Mouse (Mus musculus) limb, embryonic 14.5 days (tissue): ENCODE data around the gene Pfn1. TPM values are rescaled to one million over a fixed set of nuclear protein-coding genes. Genes with fewer than 3 reads are reported as not detected.

Experiments
- ATAC-seq: fragments of 200-750 bp; cut with Nextera tagmentation; 2 replicates; pipeline ENCODE4 v1.8.0; 2017; ENCODE audit warnings: low read depth, moderate number of reproducible peaks, moderate TSS enrichment; ENCODE audit not compliant: low FRiP score
- DNase-seq: peaks from one replicate; pipeline ENCODE4 v3.0.0-alpha.2; 2015; ENCODE audit warnings: low spot score
- H3K27ac ChIP-seq: fragments of 300-500 bp; sonication (generic); replicated peaks from 2 replicates; pipeline ENCODE4 v1.5.1; 2014; ENCODE audit warnings: low read depth, mild to moderate bottlenecking, low read length, moderate library complexity, mixed read lengths
- H3K27me3 ChIP-seq: fragments of 300-500 bp; sonication (generic); 2 replicates; pipeline ENCODE4 v1.6.1; 2014; ENCODE audit warnings: low read length, mixed read lengths; ENCODE audit not compliant: control insufficient read depth, insufficient read depth
- H3K36me3 ChIP-seq: fragments of 300-500 bp; sonication (generic); 2 replicates; pipeline ENCODE4 v1.6.1; 2014; ENCODE audit warnings: mild to moderate bottlenecking, low read length, moderate library complexity, mixed read lengths; ENCODE audit not compliant: control insufficient read depth, insufficient read depth
- H3K4me1 ChIP-seq: fragments of 300-500 bp; sonication (generic); 2 replicates; pipeline ENCODE4 v1.6.1; 2014; ENCODE audit warnings: antibody characterized with exemption, low read length, mixed read lengths; ENCODE audit not compliant: control insufficient read depth, insufficient read depth
- H3K4me2 ChIP-seq: fragments of 300-500 bp; sonication (generic); replicated peaks from 2 replicates; pipeline ENCODE4 v1.6.1; 2014; ENCODE audit warnings: low read depth, mild to moderate bottlenecking, low read length, moderate library complexity; ENCODE audit not compliant: severe bottlenecking
- H3K4me3 ChIP-seq: fragments of 300-500 bp; sonication (generic); replicated peaks from 2 replicates; pipeline ENCODE4 v1.5.1; 2014; ENCODE audit warnings: low read length
- H3K9ac ChIP-seq: fragments of 300-500 bp; sonication (generic); 2 replicates; pipeline ENCODE4 v1.6.1; 2014; ENCODE audit warnings: mild to moderate bottlenecking, low read depth, low read length, moderate library complexity; ENCODE audit not compliant: severe bottlenecking
- H3K9me3 ChIP-seq: fragments of 300-500 bp; sonication (generic); 2 replicates; pipeline ENCODE4 v1.6.1; 2016; ENCODE audit warnings: low read length; ENCODE audit not compliant: control insufficient read depth
- POLR2A ChIP-seq: fragments of 200-500 bp; IDR thresholded peaks from 2 replicates; pipeline ENCODE4 v1.8.0; 2012; ENCODE audit warnings: inconsistent platforms, mild to moderate bottlenecking, moderate library complexity, borderline replicate concordance; ENCODE audit not compliant: insufficient read depth, insufficient read length; ENCODE audit errors: extremely low read depth
- WGBS: fragments of 180-500 bp; shearing (Covaris S2); extraction: QIAGEN DNeasy Blood & Tissue Kit; methylation state at CpG from one replicate; pipeline ENCODE4 v1.1.7; 2014; 5-methylcytosine and 5-hydroxymethylcytosine counted together
- polyA plus RNA-seq, 2 experiments: library from polyadenylated mRNA; depleted of rRNA in 1 of 2; stranded (reverse) in 1 of 2; unstranded in 1 of 2; fragments of >200 nt; fragmentation: Nextera tagmentation in 1 of 2; extraction: Ambion mirVana in 1 of 2; gene quantifications; 2 replicates each; pipeline versions ENCODE4 v1.2.1 to v1.2.3; 2012 to 2014

Pfn1 gene
- polyA plus RNA-seq, 2 experiments, result 946 to 1,675 TPM

GRCm38 (mm10) chr11:70641241-70641640, 13.2 kb downstream of the Pfn1 start:
- 83% methylated on average over 7 of the region's 7 CpGs for WGBS
- Histone ChIP-seq H3K27ac (no peak overlapping the region), H3K4me2 (no peak overlapping the region), H3K27me3 (no peaks in the 10 kb centered on the region), H3K9me3 (no peaks in the 10 kb centered on the region), H3K4me3 (no peak overlapping the region), H3K9ac (no peak overlapping the region), H3K36me3 (peaks cover 24% of the 10 kb centered on the region), H3K4me1 (peaks cover 10% of the 10 kb centered on the region)
- ATAC-seq, result no peak
- DNase-seq, result no peak
- no peak for TF ChIP-seq POLR2A

GRCm38 (mm10) chr11:70639976-70640375, 14.5 kb downstream of the Pfn1 start:
- H3K36me3 ChIP-seq, result peaks cover 15% of the 10 kb centered on the region
- no peak overlapping the region for H3K9ac ChIP-seq
- H3K4me1 ChIP-seq, result no peaks in the 10 kb centered on the region
- no peak overlapping the region for H3K4me2 ChIP-seq
- WGBS, result 82% methylated on average over 8 of the region's 8 CpGs
- no peak for TF ChIP-seq POLR2A
- ATAC-seq (no peak), DNase-seq (no peak)
- no peak overlapping the region for H3K4me3 ChIP-seq
- H3K9me3 ChIP-seq, result no peaks in the 10 kb centered on the region
- H3K27ac ChIP-seq, result no peak overlapping the region
- no peaks in the 10 kb centered on the region for H3K27me3 ChIP-seq

GRCm38 (mm10) chr11:70638714-70639278, 15.6 kb downstream of the Pfn1 start, which contains the start of gene Gp1ba:
Gp1ba (plus strand) TSS chr11:70639122.
- ATAC-seq (no peak), DNase-seq (no peak)
- no peak within 1 kb of the TSS for H3K4me2 ChIP-seq
- no peak within 1 kb of the TSS for H3K27ac ChIP-seq
- H3K4me3 ChIP-seq, result no peak within 1 kb of the TSS
- H3K9me3 ChIP-seq, result no peaks in the 10 kb centered on the region
- no peak within 1 kb of the TSS for H3K9ac ChIP-seq
- peaks cover 3% of the 10 kb centered on the region; the same call in 1 of the 2 replicates for H3K36me3 ChIP-seq
- H3K4me1 ChIP-seq, result no peaks in the 10 kb centered on the region
- 50% methylated on average over 5 of the region's 5 CpGs for WGBS
- TF ChIP-seq POLR2A, result no peak
- H3K27me3 ChIP-seq, result no peaks in the 10 kb centered on the region

- DNase-seq, result no peak
- Histone ChIP-seq H3K4me1 (no peaks in the 10 kb centered on the region), H3K27me3 (no peaks in the 10 kb centered on the region), H3K4me2 (no peak overlapping the region), H3K9ac (no peak overlapping the region), H3K4me3 (no peak overlapping the region), H3K9me3 (no peaks in the 10 kb centered on the region), H3K36me3 (no peaks in the 10 kb centered on the region), H3K27ac (no peak overlapping the region)
- 77% methylated on average over 1 of the region's 1 CpGs for WGBS
- ATAC-seq, result no peak
- TF ChIP-seq POLR2A, result no peak
Observed at GRCm38 (mm10) chr11:70638293-70638692, 16.2 kb downstream of the Pfn1 start.

GRCm38 (mm10) chr11:70637764-70638163, 16.7 kb downstream of the Pfn1 start:
- Histone ChIP-seq H3K9ac (no peak overlapping the region), H3K27me3 (no peaks in the 10 kb centered on the region)
- WGBS, result 71% methylated on average over 1 of the region's 1 CpGs

GRCm38 (mm10) chr11:70635601-70636000, 18.8 kb downstream of the Pfn1 start:
- TF ChIP-seq POLR2A, result no peak
- DNase-seq (no peak), ATAC-seq (no peak)
- Histone ChIP-seq H3K36me3 (no peaks in the 10 kb centered on the region), H3K27me3 (no peaks in the 10 kb centered on the region), H3K4me3 (no peak overlapping the region), H3K4me1 (no peaks in the 10 kb centered on the region), H3K27ac (no peak overlapping the region), H3K9ac (no peak overlapping the region), H3K4me2 (no peak overlapping the region), H3K9me3 (no peaks in the 10 kb centered on the region)
- WGBS, result 78% methylated on average over 4 of the region's 4 CpGs

More at GRCm38 (mm10) chr11:70637764-70638163, 16.7 kb downstream of the Pfn1 start:
- DNase-seq (no peak), ATAC-seq (no peak)
- Histone ChIP-seq H3K4me1 (no peaks in the 10 kb centered on the region), H3K4me2 (no peak overlapping the region), H3K27ac (no peak overlapping the region), H3K9me3 (no peaks in the 10 kb centered on the region), H3K4me3 (no peak overlapping the region), H3K36me3 (no peaks in the 10 kb centered on the region)
- TF ChIP-seq POLR2A, result no peak
